Mouse (Mus musculus): ENCODE results near the gene Ercc2. TPM values are rescaled to one million over a fixed set of nuclear protein-coding genes. Genes with fewer than 3 reads are reported as not detected.
A peak's percentile ranks its signal among the peaks of the same experiment; 100 is the strongest.

Gene Ercc2
- polyA plus RNA-seq, 1 experiment from 2014 or later, result 22.2 TPM

DNA sequence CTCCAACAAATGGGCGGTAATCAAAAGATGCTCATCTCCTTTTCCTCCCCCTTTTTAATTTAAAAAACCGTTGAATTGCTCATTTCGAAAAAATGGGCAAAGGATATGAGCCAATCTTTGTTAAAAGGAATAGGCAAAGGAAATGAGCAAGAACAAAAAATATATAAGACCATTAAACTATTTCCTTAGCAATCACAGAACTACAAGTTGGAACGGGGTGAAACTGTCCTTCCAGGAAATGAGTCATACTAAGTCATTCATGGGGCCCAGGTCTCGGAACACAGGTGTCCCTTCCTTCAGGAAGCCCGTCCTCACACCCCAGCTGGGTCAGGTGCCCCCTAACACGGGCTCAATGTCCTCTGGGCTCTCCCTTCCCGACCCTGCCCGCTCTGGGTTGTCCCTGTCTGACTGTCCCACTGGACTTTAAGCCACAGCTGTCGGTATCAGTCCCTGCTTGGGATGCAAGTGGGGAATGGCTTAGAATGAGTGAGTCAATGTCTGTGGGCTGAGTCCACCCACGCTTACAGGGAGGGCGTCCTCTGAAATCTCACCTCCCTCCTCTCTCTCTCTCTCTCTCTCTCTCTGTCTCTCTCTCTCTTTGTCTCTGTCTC lies 37.5 kb upstream of the Ercc2 start, which contains the start of gene Ercc1:
Gene Ercc1, plus strand, starts transcription at position 542 of the 611 bp plus-strand sequence.
- ATAC-seq (ENCODE audit: low FRiP score), result peak; percentile 23; the same call in 1 of the 2 replicates
- peaks cover 15% of the 10 kb centered on the region for H3K36me3 ChIP-seq
- peak within 1 kb of the TSS; percentile 80 for H3K4me3 ChIP-seq (replicated peaks)
- WGBS, result 28% methylated on average over 12 of the region's 12 CpGs
- peak within 1 kb of the TSS; percentile 98 for H3K4me2 ChIP-seq
- H3K27me3 ChIP-seq (replicated peaks), result peaks cover 15% of the 10 kb centered on the region
- H3K9ac ChIP-seq (replicated peaks), result peak within 1 kb of the TSS; percentile 73
- H3K4me1 ChIP-seq, result peaks cover 47% of the 10 kb centered on the region
- peak within 1 kb of the TSS; percentile 91 for H3K27ac ChIP-seq (replicated peaks)
- H3K9me3 ChIP-seq (replicated peaks), result no peaks in the 10 kb centered on the region

DNA sequence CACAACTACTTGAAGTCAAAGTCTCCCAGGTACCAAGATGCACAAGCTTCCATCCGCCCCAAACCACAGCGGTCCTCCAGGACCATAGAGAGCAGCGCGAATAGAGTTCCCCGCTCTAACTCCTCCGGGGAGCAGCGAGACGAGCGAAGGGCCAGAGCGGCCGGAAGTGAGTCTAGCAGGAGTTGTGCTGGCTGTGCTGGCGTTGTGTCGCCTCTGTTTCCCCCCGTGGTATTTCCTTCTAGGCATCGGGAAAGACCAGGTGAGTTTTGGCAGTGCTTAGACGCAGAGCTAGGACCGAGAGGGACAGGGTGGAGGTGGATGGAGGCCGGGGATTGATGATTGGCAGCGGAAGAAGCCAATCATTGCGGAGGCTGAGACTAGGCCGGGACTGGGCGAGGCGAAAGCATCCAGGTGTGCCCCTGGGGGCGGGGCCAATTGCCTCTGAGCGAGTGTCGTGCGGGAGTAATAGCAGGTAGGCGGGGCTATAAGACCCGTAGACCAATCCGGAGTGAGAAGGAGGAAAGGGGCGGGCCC lies 36.8 kb upstream of the Ercc2 start:
- Histone ChIP-seq H3K4me3 (replicated peaks) (peak overlapping the region; percentile 80), H3K9ac (replicated peaks) (peak overlapping the region; percentile 73), H3K4me2 (peak overlapping the region; percentile 83), H3K9me3 (replicated peaks) (no peaks in the 10 kb centered on the region), H3K4me1 (peaks cover 47% of the 10 kb centered on the region), H3K36me3 (peaks cover 21% of the 10 kb centered on the region), H3K27me3 (replicated peaks) (peaks cover 15% of the 10 kb centered on the region), H3K27ac (replicated peaks) (peak overlapping the region; percentile 91)
- WGBS, result under 1% methylated on average over 31 of the region's 31 CpGs
- peak; percentile 94 for ATAC-seq (ENCODE audit: low FRiP score)

- no peak overlapping the region for H3K9ac ChIP-seq (replicated peaks)
- no peak overlapping the region for H3K4me3 ChIP-seq (replicated peaks)
- no peak overlapping the region for H3K27ac ChIP-seq (replicated peaks)
- no peak for ATAC-seq (ENCODE audit: low FRiP score)
- no peak overlapping the region for H3K4me2 ChIP-seq
- H3K36me3 ChIP-seq, result peaks cover 58% of the 10 kb centered on the region
- peaks cover 18% of the 10 kb centered on the region for H3K4me1 ChIP-seq
- no peaks in the 10 kb centered on the region for H3K9me3 ChIP-seq (replicated peaks)
- 94% methylated on average over 13 of the region's 13 CpGs for WGBS
- H3K27me3 ChIP-seq (replicated peaks), result no peaks in the 10 kb centered on the region
These were observed 32.5 kb upstream of the Ercc2 start for GRCm38 (mm10) chr7:19349188-19349915.

DNA sequence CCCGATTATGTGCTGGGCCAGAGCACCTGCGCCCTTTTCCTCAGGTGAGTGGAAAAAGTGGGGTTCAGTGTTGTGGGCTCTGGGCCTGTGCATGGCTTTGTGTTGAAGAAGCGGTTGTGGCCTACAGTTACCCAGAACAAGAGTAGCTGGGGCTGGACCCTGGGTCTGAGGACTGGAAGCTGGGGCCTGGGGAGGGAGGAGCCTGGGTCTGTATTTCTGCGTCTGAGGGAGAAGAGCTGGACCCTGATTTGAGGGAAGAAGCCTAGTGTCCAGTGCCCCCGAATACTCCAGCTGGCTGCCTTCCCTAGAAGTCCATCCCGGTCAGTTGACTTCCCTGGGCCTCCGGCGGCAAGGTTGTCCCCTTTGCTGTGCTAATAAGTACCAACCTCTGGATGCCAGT lies 31.6 kb upstream of the Ercc2 start:
- Histone ChIP-seq H3K9me3 (replicated peaks) (no peaks in the 10 kb centered on the region), H3K27me3 (replicated peaks) (no peaks in the 10 kb centered on the region), H3K4me2 (no peak overlapping the region), H3K4me3 (replicated peaks) (no peak overlapping the region), H3K36me3 (peaks cover 66% of the 10 kb centered on the region), H3K9ac (replicated peaks) (no peak overlapping the region), H3K4me1 (peaks cover 13% of the 10 kb centered on the region), H3K27ac (replicated peaks) (no peak overlapping the region)
- 92% methylated on average over 8 of the region's 8 CpGs for WGBS
- no peak for ATAC-seq (ENCODE audit: low FRiP score)

DNA sequence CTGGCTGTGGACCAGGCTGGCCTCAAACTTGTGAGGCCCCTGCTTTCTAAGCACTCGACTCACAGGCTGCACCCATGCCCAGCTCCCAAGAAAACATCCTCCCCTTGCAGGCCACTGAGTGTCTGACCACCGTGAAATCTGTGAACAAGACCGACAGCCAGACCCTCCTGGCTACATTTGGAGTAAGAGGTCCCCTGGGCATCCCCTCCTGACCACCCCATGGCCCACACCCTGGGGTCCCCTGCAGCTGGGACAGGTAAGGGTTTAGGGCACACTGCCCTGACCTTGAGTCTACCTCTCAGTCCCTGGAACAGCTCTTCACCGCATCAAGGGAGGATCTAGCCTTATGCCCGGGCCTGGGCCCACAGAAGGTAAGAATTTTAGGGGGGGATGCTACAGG lies 26.8 kb upstream of the Ercc2 start:
- Histone ChIP-seq H3K9me3 (replicated peaks) (no peaks in the 10 kb centered on the region), H3K4me3 (replicated peaks) (no peak overlapping the region), H3K27ac (replicated peaks) (no peak overlapping the region), H3K27me3 (replicated peaks) (no peaks in the 10 kb centered on the region), H3K36me3 (peaks cover 58% of the 10 kb centered on the region), H3K4me2 (no peak overlapping the region), H3K9ac (replicated peaks) (no peak overlapping the region), H3K4me1 (peaks cover 14% of the 10 kb centered on the region)
- no peak for ATAC-seq (ENCODE audit: low FRiP score)
- WGBS, result 93% methylated on average over 5 of the region's 5 CpGs

- peaks cover 48% of the 10 kb centered on the region for H3K36me3 ChIP-seq
- no peak overlapping the region for H3K27ac ChIP-seq (replicated peaks)
- peaks cover 27% of the 10 kb centered on the region for H3K4me1 ChIP-seq
- H3K9ac ChIP-seq (replicated peaks), result no peak overlapping the region
- no peak for ATAC-seq (ENCODE audit: low FRiP score)
- H3K4me3 ChIP-seq (replicated peaks), result no peak overlapping the region
- WGBS, result 71% methylated on average over 10 of the region's 10 CpGs
- no peaks in the 10 kb centered on the region for H3K9me3 ChIP-seq (replicated peaks)
- no peaks in the 10 kb centered on the region; the same call in 1 of the 2 replicates for H3K27me3 ChIP-seq (replicated peaks)
- no peak overlapping the region for H3K4me2 ChIP-seq
These were observed 25.5 kb upstream of the Ercc2 start for GRCm38 (mm10) chr7:19356311-19356710.

DNA sequence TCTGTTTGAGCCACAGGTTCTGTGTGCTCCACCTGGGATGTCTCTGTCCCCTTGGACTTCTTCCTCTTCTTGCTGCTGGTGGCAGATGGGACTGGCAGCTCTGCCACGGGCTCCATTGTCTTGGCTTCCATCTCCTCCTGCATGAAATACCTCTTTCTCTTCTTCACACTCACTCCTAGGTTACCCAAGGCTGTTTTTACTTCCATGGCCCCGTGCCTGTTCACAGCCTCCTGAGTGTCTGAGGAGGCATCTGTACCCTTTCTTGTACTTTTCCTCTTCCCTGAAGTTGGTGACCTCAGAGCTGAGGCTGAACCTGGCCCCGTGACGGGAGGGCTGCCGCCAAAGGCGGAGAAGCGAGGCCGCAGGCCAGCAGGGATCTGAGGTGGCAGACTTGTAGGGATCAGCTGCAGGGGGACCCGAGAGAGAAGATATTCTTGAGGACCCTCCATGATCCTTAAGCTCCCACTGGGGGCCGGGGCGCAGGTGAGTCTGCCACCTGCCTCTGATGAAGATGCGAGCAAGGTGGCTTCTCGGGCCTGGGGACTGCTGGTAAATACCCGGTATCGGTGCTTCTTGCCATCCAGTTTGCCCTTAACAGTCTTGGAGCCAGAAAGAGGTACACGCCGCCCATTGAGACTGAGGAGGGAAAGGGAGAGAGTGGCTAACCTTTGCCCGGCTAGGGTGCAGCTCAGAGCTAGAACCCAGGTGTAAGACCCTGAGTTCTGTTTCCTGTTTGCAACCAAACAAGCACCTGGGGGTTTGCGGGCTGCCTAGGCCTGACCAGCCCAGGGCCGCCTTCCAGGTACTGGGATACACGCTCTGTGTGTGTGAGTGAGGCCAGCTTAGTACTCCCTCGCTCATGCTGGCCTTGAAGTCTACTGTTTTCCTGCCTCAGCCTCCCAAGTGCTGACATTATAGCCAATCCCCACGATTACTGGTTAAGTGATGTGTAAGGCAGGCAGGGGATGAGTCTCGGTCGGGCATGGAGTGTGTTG lies 24.1 kb upstream of the Ercc2 start:
- Histone ChIP-seq H3K4me2 (peak overlapping the region; percentile 96), H3K4me3 (replicated peaks) (peak overlapping the region; percentile 65)
- 94% methylated on average over 25 of the region's 25 CpGs for WGBS

DNA sequence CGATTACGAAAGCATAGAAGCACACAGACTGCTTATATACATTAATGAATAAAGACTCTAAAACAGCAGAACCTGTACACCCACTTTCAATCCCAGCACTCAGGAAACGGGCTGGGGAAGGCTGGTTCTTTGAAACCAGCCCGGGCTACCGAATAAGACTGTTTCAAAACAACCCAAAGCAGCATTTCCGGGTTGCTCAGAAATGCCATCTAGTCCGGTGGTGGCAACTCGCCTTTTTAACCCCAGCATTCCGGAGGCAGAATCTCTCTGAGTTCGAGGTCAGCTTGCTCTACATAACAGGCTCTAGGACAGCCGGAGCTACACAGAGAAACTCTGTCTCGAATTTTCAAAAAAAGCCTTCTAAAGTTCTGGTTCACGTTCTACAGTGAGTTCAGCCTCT lies 23.2 kb upstream of the Ercc2 start:
- Histone ChIP-seq H3K4me2 (peak overlapping the region; percentile 96), H3K27me3 (replicated peaks) (peaks cover 16% of the 10 kb centered on the region), H3K9ac (replicated peaks) (peak overlapping the region; percentile 62), H3K9me3 (replicated peaks) (no peaks in the 10 kb centered on the region), H3K27ac (replicated peaks) (no peak overlapping the region), H3K4me1 (peaks cover 38% of the 10 kb centered on the region), H3K4me3 (replicated peaks) (peak overlapping the region; percentile 65), H3K36me3 (peaks cover 25% of the 10 kb centered on the region)
- 24% methylated on average over 13 of the region's 13 CpGs for WGBS
- no peak for ATAC-seq (ENCODE audit: low FRiP score)

More for the DNA sequence above, 24.1 kb upstream of the Ercc2 start:
- Histone ChIP-seq H3K36me3 (peaks cover 34% of the 10 kb centered on the region), H3K27ac (replicated peaks) (no peak overlapping the region), H3K9me3 (replicated peaks) (no peaks in the 10 kb centered on the region), H3K4me1 (peaks cover 38% of the 10 kb centered on the region), H3K9ac (replicated peaks) (peak overlapping the region; percentile 62), H3K27me3 (replicated peaks) (peaks cover 11% of the 10 kb centered on the region)
- no peak for ATAC-seq (ENCODE audit: low FRiP score)

DNA sequence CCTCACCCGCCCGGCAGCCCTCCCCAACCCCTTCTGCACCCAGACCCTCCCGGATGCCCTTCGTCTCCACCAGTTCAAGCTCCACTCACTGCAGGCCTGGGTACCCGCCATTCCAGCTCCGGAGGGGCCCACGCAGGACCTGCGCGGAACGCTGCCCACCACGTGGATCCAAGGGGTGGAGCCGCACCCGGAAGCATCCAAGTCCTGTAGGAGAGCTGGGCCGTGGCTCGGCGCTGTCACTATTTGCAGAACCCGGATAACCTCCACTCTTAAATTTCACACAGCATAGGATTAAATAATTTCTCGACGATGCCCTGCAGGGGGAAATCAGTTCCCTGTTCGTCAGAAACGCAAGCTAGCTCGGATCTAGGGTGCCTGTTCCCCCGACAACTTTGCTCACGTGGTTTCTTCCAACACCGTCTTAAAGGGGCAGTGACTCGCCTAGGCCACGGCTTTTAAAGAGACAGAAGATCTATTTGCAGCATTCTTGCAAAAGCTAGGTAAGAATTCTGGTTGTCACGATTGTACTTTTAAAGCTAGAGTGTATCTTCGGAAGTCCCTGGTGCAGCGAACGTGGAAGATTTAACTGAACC lies 22.4 kb upstream of the Ercc2 start, which contains the start of the genes Cd3eap and Ppp1r13l:
Gene Cd3eap, minus strand, starts transcription at position 185 of the 593 bp plus-strand sequence.
Gene Ppp1r13l, plus strand, starts transcription at position 451 of the 593 bp plus-strand sequence.
- H3K27ac ChIP-seq (replicated peaks), result peak within 1 kb of the TSS; percentile 63

DNA sequence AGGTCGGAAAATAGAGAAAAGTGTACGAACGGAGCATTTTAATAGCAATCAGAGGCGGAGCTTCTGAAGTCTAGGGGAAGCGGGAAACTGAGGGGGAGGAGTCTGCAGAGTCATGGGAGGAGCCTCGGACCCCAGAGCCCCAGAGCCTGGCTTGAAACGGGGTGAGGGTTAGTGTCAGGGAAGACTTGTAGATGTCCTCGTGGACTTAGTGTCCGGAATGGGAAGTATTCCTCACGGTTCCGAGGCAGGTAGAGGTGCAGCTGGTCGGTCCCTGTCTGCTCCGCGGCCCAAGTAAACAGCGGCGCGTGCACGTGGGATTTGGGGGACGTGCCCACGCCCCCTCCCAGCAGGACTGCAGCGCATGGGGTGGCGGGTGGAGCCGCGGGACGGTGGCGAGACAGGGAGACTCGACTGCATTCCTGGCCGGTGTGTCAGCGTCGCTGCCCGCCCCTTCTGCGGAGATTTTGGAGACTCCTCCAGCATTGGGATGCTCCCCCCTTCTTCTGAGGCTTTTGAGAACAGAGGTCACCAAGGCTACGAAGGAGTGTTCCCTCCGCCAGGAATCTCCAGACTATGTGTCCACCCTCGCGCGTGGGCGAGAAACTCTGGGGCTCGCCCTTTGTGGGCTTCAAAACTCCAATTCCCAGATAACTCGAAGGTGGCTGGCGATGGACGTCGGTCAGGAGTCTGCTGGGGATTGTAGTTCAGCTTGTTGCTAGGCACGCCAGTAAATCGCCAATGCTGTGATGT lies 21.7 kb upstream of the Ercc2 start:
- peaks cover 20% of the 10 kb centered on the region for H3K27me3 ChIP-seq (replicated peaks)
- H3K4me1 ChIP-seq, result peaks cover 38% of the 10 kb centered on the region
- peak overlapping the region; percentile 65 for H3K4me3 ChIP-seq (replicated peaks)
- H3K9me3 ChIP-seq (replicated peaks), result no peaks in the 10 kb centered on the region
- peak overlapping the region; percentile 62 for H3K9ac ChIP-seq (replicated peaks)
- WGBS, result under 1% methylated on average over 45 of the region's 45 CpGs
- H3K4me2 ChIP-seq, result peak overlapping the region; percentile 96
- H3K27ac ChIP-seq (replicated peaks), result peak overlapping the region; percentile 63
- peaks cover 14% of the 10 kb centered on the region for H3K36me3 ChIP-seq
- ATAC-seq (ENCODE audit: low FRiP score), result peak; percentile 83

More for the DNA sequence above, 22.4 kb upstream of the Ercc2 start, which contains the start of the genes Cd3eap and Ppp1r13l:
- peaks cover 21% of the 10 kb centered on the region for H3K36me3 ChIP-seq
- H3K9me3 ChIP-seq (replicated peaks), result no peaks in the 10 kb centered on the region
- peak; percentile 88 for ATAC-seq (ENCODE audit: low FRiP score)
- peaks cover 20% of the 10 kb centered on the region for H3K27me3 ChIP-seq (replicated peaks)
- peak within 1 kb of the TSS; percentile 62 for H3K9ac ChIP-seq (replicated peaks)
- peaks cover 38% of the 10 kb centered on the region for H3K4me1 ChIP-seq
- peak within 1 kb of the TSS; percentile 96 for H3K4me2 ChIP-seq
- under 1% methylated on average over 31 of the region's 31 CpGs for WGBS
- H3K4me3 ChIP-seq (replicated peaks), result peak within 1 kb of the TSS; percentile 65
